Mouse (Mus musculus): ENCODE results near the gene Rgs7bp. TPM values are rescaled to one million over a fixed set of nuclear protein-coding genes. Genes with fewer than 3 reads are reported as not detected.

Gene Rgs7bp
- 0.74 and 0.81 TPM in 2 replicates for polyA plus RNA-seq (2014; fragmentation: Nextera tagmentation; extraction: Ambion mirVana)

- Histone ChIP-seq H3K27me3 (replicated peaks; ENCODE audit: control insufficient read depth, insufficient read depth, low read length) (peaks cover 50% of the 10 kb centered on the region), H3K4me2 (peak within 1 kb of the TSS; percentile 86), H3K4me3 (ENCODE audit: low read depth, low read length) (peak within 1 kb of the TSS; percentile 61), H3K36me3 (ENCODE audit: control insufficient read depth, insufficient read depth, low read length) (no peaks in the 10 kb centered on the region), H3K9ac (ENCODE audit: low read depth, low read length) (peak within 1 kb of the TSS; percentile 26; the same call in 1 of the 2 replicates), H3K27ac (ENCODE audit: low read depth, low read length) (no peak within 1 kb of the TSS), H3K4me1 (replicated peaks; ENCODE audit: control insufficient read depth, insufficient read depth, low read length) (no peaks in the 10 kb centered on the region), H3K9me3 (ENCODE audit: control insufficient read depth, low read length) (no peaks in the 10 kb centered on the region)
- DNase-seq (ENCODE audit: low spot score): peak; percentile 69
- peak; percentile 56 for ATAC-seq (replicated peaks; ENCODE audit: low FRiP score)
- 1% methylated on average over 74 of the region's 75 CpGs for WGBS
These were observed at the start of gene Rgs7bp for GRCm38 (mm10) chr13:105054181-105054940. Gene Rgs7bp (minus strand): TSS chr13:105054930.

DNA sequence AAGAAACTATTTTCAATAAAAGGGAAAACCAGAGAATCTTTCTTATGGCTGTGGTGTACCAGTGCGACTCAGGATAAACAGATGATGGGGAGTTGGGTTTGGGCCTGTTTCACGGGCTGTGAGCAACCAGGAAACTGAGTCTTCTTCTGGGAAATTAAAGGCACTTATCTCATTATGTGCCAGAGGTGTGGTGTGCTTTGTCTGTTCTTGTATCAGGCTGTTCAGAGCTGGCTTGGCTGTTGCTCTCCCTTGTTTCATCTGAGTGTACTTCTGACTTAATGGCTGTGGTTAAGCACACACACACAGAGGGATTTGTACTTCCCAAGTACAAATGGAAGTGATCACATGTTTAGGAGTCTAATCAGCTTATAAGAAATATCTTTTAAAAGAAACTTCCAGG lies 49.7 kb upstream of the Rgs7bp start:
- peak; percentile 39 for ATAC-seq (replicated peaks; ENCODE audit: low FRiP score)
- Histone ChIP-seq H3K27me3 (replicated peaks; ENCODE audit: control insufficient read depth, insufficient read depth, low read length) (no peaks in the 10 kb centered on the region), H3K9me3 (ENCODE audit: control insufficient read depth, low read length) (no peaks in the 10 kb centered on the region), H3K27ac (ENCODE audit: low read depth, low read length) (no peak overlapping the region), H3K4me1 (replicated peaks; ENCODE audit: control insufficient read depth, insufficient read depth, low read length) (no peaks in the 10 kb centered on the region), H3K9ac (ENCODE audit: low read depth, low read length) (no peak overlapping the region), H3K4me2 (no peak overlapping the region), H3K4me3 (ENCODE audit: low read depth, low read length) (no peak overlapping the region), H3K36me3 (ENCODE audit: control insufficient read depth, insufficient read depth, low read length) (no peaks in the 10 kb centered on the region)
- WGBS: 68% methylated on average over 2 of the region's 2 CpGs
- no peak for DNase-seq (ENCODE audit: low spot score)

DNA sequence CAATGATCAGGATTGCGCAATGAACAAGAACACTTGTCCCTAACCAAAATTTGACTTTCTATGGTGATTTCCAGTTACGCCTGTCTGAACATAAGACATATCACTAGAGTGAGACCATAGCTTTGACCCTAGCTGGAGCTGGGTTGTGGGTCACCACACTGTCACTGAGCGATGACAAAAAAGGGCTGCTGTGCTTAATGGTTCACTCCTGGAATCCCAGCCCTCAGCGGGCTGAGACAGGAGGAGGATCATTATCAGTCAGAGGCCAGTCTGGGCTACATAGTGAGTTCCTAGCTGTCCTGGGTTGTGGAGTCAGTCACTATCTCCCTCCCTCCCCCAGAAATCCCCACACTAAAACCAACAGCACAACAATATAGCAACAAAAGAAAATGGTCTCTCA lies 46.0 kb upstream of the Rgs7bp start:
- ATAC-seq (replicated peaks; ENCODE audit: low FRiP score): no peak
- Histone ChIP-seq H3K36me3 (ENCODE audit: control insufficient read depth, insufficient read depth, low read length) (no peaks in the 10 kb centered on the region), H3K4me3 (ENCODE audit: low read depth, low read length) (no peak overlapping the region), H3K4me2 (no peak overlapping the region), H3K4me1 (replicated peaks; ENCODE audit: control insufficient read depth, insufficient read depth, low read length) (no peaks in the 10 kb centered on the region), H3K9me3 (ENCODE audit: control insufficient read depth, low read length) (no peaks in the 10 kb centered on the region), H3K27ac (ENCODE audit: low read depth, low read length) (no peak overlapping the region), H3K27me3 (replicated peaks; ENCODE audit: control insufficient read depth, insufficient read depth, low read length) (no peaks in the 10 kb centered on the region), H3K9ac (ENCODE audit: low read depth, low read length) (no peak overlapping the region)
- no peak for DNase-seq (ENCODE audit: low spot score)
- 78% methylated on average over 4 of the region's 4 CpGs for WGBS

DNA sequence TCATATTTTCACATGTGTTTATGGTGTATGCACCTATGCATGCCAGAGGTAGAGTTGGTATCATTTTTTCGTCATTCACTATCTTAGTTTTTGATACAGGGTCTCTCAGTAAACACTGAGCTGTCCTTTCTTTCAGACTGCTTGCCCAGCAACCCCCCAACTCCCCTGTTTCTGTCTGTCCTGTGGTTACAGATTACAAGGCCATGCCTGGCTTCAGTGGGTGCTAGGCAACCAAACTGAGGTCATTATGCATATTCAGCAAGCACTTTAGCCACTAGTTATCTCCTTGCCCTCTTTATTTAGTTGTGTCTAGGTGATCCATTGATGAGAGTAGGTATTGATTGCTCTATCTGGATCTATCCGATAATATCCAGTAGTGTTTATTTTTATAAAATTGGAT lies 41.6 kb upstream of the Rgs7bp start:
- ATAC-seq (replicated peaks; ENCODE audit: low FRiP score) (no peak), DNase-seq (ENCODE audit: low spot score) (no peak)
- Histone ChIP-seq H3K9me3 (ENCODE audit: control insufficient read depth, low read length) (no peaks in the 10 kb centered on the region), H3K27me3 (replicated peaks; ENCODE audit: control insufficient read depth, insufficient read depth, low read length) (no peaks in the 10 kb centered on the region), H3K4me2 (no peak overlapping the region), H3K27ac (ENCODE audit: low read depth, low read length) (no peak overlapping the region), H3K4me1 (replicated peaks; ENCODE audit: control insufficient read depth, insufficient read depth, low read length) (no peaks in the 10 kb centered on the region), H3K36me3 (ENCODE audit: control insufficient read depth, insufficient read depth, low read length) (no peaks in the 10 kb centered on the region), H3K4me3 (ENCODE audit: low read depth, low read length) (no peak overlapping the region), H3K9ac (ENCODE audit: low read depth, low read length) (no peak overlapping the region)
- WGBS: 74% methylated on average over 2 of the region's 2 CpGs

GRCm38 (mm10) chr13:105089276-105089675 lies 34.5 kb upstream of the Rgs7bp start:
- Histone ChIP-seq H3K9me3 (ENCODE audit: control insufficient read depth, low read length) (no peaks in the 10 kb centered on the region), H3K4me3 (ENCODE audit: low read depth, low read length) (no peak overlapping the region), H3K36me3 (ENCODE audit: control insufficient read depth, insufficient read depth, low read length) (no peaks in the 10 kb centered on the region), H3K4me2 (no peak overlapping the region), H3K4me1 (replicated peaks; ENCODE audit: control insufficient read depth, insufficient read depth, low read length) (no peaks in the 10 kb centered on the region), H3K9ac (ENCODE audit: low read depth, low read length) (no peak overlapping the region), H3K27me3 (replicated peaks; ENCODE audit: control insufficient read depth, insufficient read depth, low read length) (no peaks in the 10 kb centered on the region), H3K27ac (ENCODE audit: low read depth, low read length) (no peak overlapping the region)
- no peak for DNase-seq (ENCODE audit: low spot score)
- no peak for ATAC-seq (replicated peaks; ENCODE audit: low FRiP score)
- WGBS: 81% methylated on average over 3 of the region's 3 CpGs

- no peak for ATAC-seq (replicated peaks; ENCODE audit: low FRiP score)
- Histone ChIP-seq H3K27me3 (replicated peaks; ENCODE audit: control insufficient read depth, insufficient read depth, low read length) (no peaks in the 10 kb centered on the region), H3K4me1 (replicated peaks; ENCODE audit: control insufficient read depth, insufficient read depth, low read length) (no peaks in the 10 kb centered on the region), H3K9me3 (ENCODE audit: control insufficient read depth, low read length) (no peaks in the 10 kb centered on the region), H3K27ac (ENCODE audit: low read depth, low read length) (no peak within 1 kb of the TSS), H3K4me2 (no peak within 1 kb of the TSS), H3K9ac (ENCODE audit: low read depth, low read length) (no peak within 1 kb of the TSS), H3K36me3 (ENCODE audit: control insufficient read depth, insufficient read depth, low read length) (no peaks in the 10 kb centered on the region), H3K4me3 (ENCODE audit: low read depth, low read length) (no peak within 1 kb of the TSS)
- 89% methylated on average over 10 of the region's 10 CpGs for WGBS
- DNase-seq (ENCODE audit: low spot score): no peak
These were observed 27.1 kb upstream of the Rgs7bp start, which contains the start of gene 4933425L06Rik for GRCm38 (mm10) chr13:105081862-105082261. Gene 4933425L06Rik (plus strand): TSS chr13:105082122.

DNA sequence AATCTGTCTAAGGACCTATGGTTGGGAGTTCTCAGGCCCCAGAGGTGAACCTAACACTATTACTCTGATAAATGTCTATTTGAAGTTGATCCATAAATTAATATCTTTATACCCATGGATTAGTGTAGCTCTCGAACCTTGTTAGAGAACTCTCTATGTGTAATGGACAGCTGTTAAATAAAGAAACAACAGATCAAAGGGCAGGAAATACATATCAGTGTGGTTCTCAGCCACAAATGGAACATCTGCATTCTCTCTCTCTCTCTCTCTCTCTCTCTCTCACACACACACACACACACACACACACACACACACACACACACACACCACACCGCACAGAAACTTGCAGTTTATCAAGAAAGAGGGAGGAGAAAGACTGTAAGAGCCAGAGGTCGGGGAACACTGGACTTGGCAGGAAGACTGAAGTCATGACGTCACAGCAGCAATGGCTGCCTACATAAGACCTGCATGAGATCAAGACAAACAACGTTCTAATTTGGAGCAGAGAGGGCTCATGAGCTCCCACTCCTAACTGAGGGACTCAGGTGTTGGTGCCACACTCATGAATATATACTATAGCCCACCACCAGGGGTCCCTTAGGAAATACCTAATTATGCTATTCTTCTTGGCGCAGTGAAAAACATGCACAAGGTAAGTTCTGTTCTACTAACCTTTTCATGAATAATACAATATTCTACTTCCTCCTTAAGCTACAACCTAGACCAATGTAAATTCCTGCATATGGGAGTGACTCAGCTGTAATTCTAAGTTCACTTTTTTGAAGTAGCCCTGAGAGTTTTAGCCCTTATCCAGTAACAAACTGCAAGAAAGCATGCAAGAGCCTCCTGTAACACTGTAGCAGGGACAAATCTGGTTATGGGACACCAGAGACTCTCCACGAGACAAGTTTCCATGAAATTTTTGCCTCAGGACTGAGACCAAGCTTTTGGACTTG lies 12.4 kb upstream of the Rgs7bp start:
- H3K4me2 ChIP-seq: no peak overlapping the region
- WGBS: 58% methylated on average over 7 of the region's 7 CpGs
- no peak overlapping the region for H3K4me3 ChIP-seq (ENCODE audit: low read depth, low read length)
- no peaks in the 10 kb centered on the region for H3K9me3 ChIP-seq (ENCODE audit: control insufficient read depth, low read length)
- H3K36me3 ChIP-seq (ENCODE audit: control insufficient read depth, insufficient read depth, low read length): no peaks in the 10 kb centered on the region
- DNase-seq (ENCODE audit: low spot score) (no peak), ATAC-seq (replicated peaks; ENCODE audit: low FRiP score) (no peak)
- no peak overlapping the region for H3K9ac ChIP-seq (ENCODE audit: low read depth, low read length)
- no peak overlapping the region for H3K27ac ChIP-seq (ENCODE audit: low read depth, low read length)
- H3K4me1 ChIP-seq (replicated peaks; ENCODE audit: control insufficient read depth, insufficient read depth, low read length): no peaks in the 10 kb centered on the region
- no peaks in the 10 kb centered on the region for H3K27me3 ChIP-seq (replicated peaks; ENCODE audit: control insufficient read depth, insufficient read depth, low read length)

DNA sequence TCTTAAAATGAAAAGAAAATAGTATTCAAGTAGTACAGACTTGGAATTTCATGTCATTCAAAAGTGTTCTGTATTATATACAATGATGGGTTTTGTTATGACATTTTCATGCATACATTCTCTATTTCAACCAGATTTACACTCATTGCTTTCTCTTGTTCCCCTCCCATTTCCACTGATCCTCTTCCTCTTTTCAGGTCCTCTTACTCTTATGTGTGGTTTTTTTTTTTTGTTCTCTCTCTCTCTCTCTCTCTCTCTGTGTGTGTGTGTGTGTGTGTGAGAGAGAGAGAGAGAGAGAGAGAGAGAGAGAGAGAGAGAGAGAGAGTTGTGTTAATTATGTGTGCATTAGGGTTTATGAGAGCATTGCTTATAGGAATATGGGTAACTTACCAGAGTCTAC lies 11.4 kb upstream of the Rgs7bp start:
- ATAC-seq (replicated peaks; ENCODE audit: low FRiP score): no peak

More for the DNA sequence above, 11.4 kb upstream of the Rgs7bp start:
- Histone ChIP-seq H3K4me2 (no peak overlapping the region), H3K9ac (ENCODE audit: low read depth, low read length) (no peak overlapping the region), H3K4me3 (ENCODE audit: low read depth, low read length) (no peak overlapping the region), H3K27ac (ENCODE audit: low read depth, low read length) (no peak overlapping the region), H3K4me1 (replicated peaks; ENCODE audit: control insufficient read depth, insufficient read depth, low read length) (no peaks in the 10 kb centered on the region), H3K27me3 (replicated peaks; ENCODE audit: control insufficient read depth, insufficient read depth, low read length) (no peaks in the 10 kb centered on the region), H3K36me3 (ENCODE audit: control insufficient read depth, insufficient read depth, low read length) (no peaks in the 10 kb centered on the region), H3K9me3 (ENCODE audit: control insufficient read depth, low read length) (no peaks in the 10 kb centered on the region)
- DNase-seq (ENCODE audit: low spot score): no peak
